Mouse (Mus musculus): ENCODE measurements around the gene Itpr3. TPM values are rescaled to one million over a fixed set of nuclear protein-coding genes. Genes with fewer than 3 reads are reported as not detected.

Itpr3 gene
- polyA plus RNA-seq, 1 experiment from 2014 or later = 1.4 TPM

Small RNAs within 50 kb of the gene (microRNA-seq; reads per million reads assigned to microRNA genes)
- gene Mir7677 = not detected

Other genes starting within 250 kb of the Itpr3 start
- not detected in 2 replicates for gene Nkx2-5, start 212.3 kb upstream of the Itpr3 start, polyA plus RNA-seq (2016; fragmentation: Nextera tagmentation; extraction: Ambion mirVana)
- 6.3 and 9.1 TPM in 2 replicates for gene Kifc5b, start 140.2 kb upstream of the Itpr3 start, polyA plus RNA-seq (2016; fragmentation: Nextera tagmentation; extraction: Ambion mirVana)
- gene Phf1, start 124.3 kb upstream of the Itpr3 start, polyA plus RNA-seq (2016; fragmentation: Nextera tagmentation; extraction: Ambion mirVana) = 11.6 and 11.9 TPM in 2 replicates
- gene Cuta, start 117.7 kb upstream of the Itpr3 start, polyA plus RNA-seq (2016; fragmentation: Nextera tagmentation; extraction: Ambion mirVana) = 156 and 159 TPM in 2 replicates
- gene Syngap1, start 116.1 kb upstream of the Itpr3 start, polyA plus RNA-seq (2016; fragmentation: Nextera tagmentation; extraction: Ambion mirVana) = 3.3 and 3.6 TPM in 2 replicates
- 18.5 and 19.9 TPM in 2 replicates for gene Zbtb9, start 84.1 kb upstream of the Itpr3 start, polyA plus RNA-seq (2016; fragmentation: Nextera tagmentation; extraction: Ambion mirVana)
- 3.4 and 3.5 TPM in 2 replicates for gene Bak1, start 28.3 kb upstream of the Itpr3 start, polyA plus RNA-seq (2016; fragmentation: Nextera tagmentation; extraction: Ambion mirVana)
- 302 and 331 TPM in 2 replicates for gene Uqcc2, start 76.6 kb downstream of the Itpr3 start, polyA plus RNA-seq (2016; fragmentation: Nextera tagmentation; extraction: Ambion mirVana)
- gene Ip6k3, start 110.5 kb downstream of the Itpr3 start, polyA plus RNA-seq (2016; fragmentation: Nextera tagmentation; extraction: Ambion mirVana) = 0.16 and 0.51 TPM in 2 replicates
- 31.4 and 43.0 TPM in 2 replicates for gene Lemd2, start 147.2 kb downstream of the Itpr3 start, polyA plus RNA-seq (2016; fragmentation: Nextera tagmentation; extraction: Ambion mirVana)

Measured in midbrain, embryonic 12.5 days (tissue).